Mouse (Mus musculus): Measurements from ENCODE around the gene Fam222b. TPM values are rescaled to one million over a fixed set of nuclear protein-coding genes. Genes with fewer than 3 reads are reported as not detected.

Gene Fam222b
- polyA plus RNA-seq, 2 experiments = 11.7 to 13.3 TPM

DNA sequence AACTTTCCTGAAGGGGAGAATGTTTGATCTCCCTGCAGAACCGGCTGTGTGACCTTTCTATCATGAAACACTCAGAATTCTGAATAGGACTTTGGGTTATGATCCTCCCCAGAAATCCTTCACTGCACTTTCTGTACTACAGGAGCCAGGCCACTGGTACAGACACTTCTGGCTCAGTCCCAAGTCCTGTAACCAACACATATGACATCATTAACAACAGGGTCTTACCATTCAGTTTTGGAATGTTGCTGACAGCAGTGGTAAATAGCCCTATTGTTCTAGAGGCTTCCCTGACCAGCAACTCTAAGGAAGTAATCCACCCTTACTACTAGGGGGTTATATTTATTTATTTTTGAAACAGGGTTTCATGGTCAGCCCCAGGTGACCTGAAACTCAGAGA is 98.7 kb downstream of the Fam222b start, which contains the start of gene Proca1:
Gene Proca1, plus strand, starts transcription at position 280 of the 400 bp plus-strand sequence.
- no peak within 1 kb of the TSS for H3K27ac ChIP-seq (replicated peaks; ENCODE audit: low read depth, low read length)
- WGBS = 85% methylated on average over 1 of the region's 1 CpGs
- H3K9me3 ChIP-seq (ENCODE audit: control insufficient read depth, low read length) = no peaks in the 10 kb centered on the region
- DNase-seq (ENCODE audit: low spot score) (no peak), ATAC-seq (ENCODE audit: low FRiP score, low read depth) (no peak)
- H3K27me3 ChIP-seq (ENCODE audit: control insufficient read depth, insufficient read depth, low read length) = no peaks in the 10 kb centered on the region
- peaks cover 34% of the 10 kb centered on the region for H3K36me3 ChIP-seq (ENCODE audit: control insufficient read depth, insufficient read depth, low read length)
- H3K4me3 ChIP-seq (replicated peaks; ENCODE audit: low read length) = peak within 1 kb of the TSS; percentile 47
- peak within 1 kb of the TSS; percentile 56 for H3K4me2 ChIP-seq (replicated peaks; ENCODE audit: low read depth, low read length, severe bottlenecking)
- peaks cover 14% of the 10 kb centered on the region for H3K4me1 ChIP-seq (ENCODE audit: control insufficient read depth, insufficient read depth, low read length)
- no peak within 1 kb of the TSS for H3K9ac ChIP-seq (ENCODE audit: low read depth, low read length, severe bottlenecking)
- no peak for TF ChIP-seq POLR2A (IDR thresholded peaks at IDR 0.05; ENCODE audit: borderline replicate concordance, extremely low read depth, insufficient read depth, insufficient read length)

DNA sequence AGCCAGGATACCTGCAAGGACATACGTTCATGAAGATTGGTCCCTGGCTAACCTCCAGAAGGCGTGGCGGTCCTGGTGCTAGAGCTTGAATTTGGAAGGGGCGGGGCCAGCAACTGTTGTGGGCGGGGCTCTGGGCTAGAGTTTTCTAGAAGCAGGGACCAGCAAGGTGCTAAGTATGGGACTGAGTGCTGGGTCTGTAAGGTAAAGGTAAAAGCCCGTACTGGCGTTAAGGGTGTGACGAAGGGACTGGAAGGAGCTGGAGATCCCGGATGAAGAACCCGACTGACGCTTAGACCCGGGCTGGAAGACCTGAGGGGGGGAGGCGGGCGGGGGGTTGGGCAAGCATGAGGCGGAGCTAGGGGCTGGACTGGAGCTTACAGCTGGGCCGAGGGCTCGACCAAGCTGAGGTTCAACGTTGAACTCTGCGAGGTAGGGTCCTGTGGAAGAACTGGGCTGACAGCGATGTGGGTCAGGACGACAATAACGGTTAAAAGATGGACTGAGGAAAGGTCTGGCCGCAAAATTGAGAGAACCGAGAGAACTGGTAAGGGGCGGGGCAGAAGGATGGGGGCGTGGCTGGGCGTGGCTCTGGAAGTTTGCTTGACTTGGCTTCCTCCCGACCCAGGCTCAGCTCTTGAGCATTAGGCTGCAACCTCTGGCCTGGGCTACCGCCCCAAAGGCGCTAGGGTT is 100.1 kb downstream of the Fam222b start:
- 0 out of 2 replicates have a peak overlapping the region, but pooled peaks have one; percentile 13 for H3K27ac ChIP-seq (replicated peaks; ENCODE audit: low read depth, low read length)
- peak; percentile 74 for ATAC-seq (ENCODE audit: low FRiP score, low read depth)
- TF ChIP-seq POLR2A (IDR thresholded peaks at IDR 0.05; ENCODE audit: borderline replicate concordance, extremely low read depth, insufficient read depth, insufficient read length) = no peak
- H3K4me2 ChIP-seq (replicated peaks; ENCODE audit: low read depth, low read length, severe bottlenecking) = peak overlapping the region; percentile 56
- peaks cover 34% of the 10 kb centered on the region for H3K36me3 ChIP-seq (ENCODE audit: control insufficient read depth, insufficient read depth, low read length)
- H3K9me3 ChIP-seq (ENCODE audit: control insufficient read depth, low read length) = no peaks in the 10 kb centered on the region
- H3K4me1 ChIP-seq (ENCODE audit: control insufficient read depth, insufficient read depth, low read length) = peaks cover 14% of the 10 kb centered on the region
- 4% methylated on average over 28 of the region's 30 CpGs for WGBS
- peak; percentile 83 for DNase-seq (ENCODE audit: low spot score)
- no peaks in the 10 kb centered on the region for H3K27me3 ChIP-seq (ENCODE audit: control insufficient read depth, insufficient read depth, low read length)
- peak overlapping the region; percentile 41 for H3K9ac ChIP-seq (ENCODE audit: low read depth, low read length, severe bottlenecking)
- peak overlapping the region; percentile 47 for H3K4me3 ChIP-seq (replicated peaks; ENCODE audit: low read length)

DNA sequence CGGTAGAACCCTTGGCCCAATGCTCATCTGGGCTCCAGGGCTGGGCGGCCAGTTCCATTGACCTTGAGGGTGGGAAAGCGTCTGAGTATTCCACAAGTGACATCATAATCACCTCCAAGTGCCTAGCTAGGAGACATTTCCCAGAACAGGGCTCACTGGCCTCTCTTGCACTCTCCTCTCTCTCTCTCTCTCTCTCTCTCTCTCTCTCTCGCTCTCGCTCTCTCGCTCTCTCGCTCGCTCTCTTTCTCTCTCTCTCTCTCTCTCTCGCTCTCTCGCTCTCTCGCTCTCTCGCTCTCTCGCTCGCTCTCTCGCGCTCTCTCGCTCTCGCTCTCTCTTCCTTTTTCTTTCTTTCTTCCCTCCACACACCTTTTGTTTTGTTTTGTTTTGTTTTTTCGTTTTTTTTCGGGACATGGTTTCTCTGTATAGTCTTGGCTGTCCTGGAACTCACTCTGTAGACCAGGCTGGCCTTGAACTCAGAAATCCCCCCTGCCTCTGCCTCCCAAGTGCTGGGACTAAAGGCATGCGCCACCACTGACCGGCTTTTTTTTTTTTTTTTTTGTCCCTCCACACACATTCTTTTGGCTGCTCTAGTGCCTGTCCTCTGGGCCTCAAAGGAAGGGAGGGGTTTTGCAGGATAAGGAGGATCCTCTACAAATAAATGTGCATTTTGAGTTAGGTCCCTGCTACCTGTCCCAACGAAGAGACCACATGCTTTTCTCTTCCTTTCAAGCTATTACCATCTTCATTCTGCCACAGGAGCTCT is 100.8 kb downstream of the Fam222b start:
- peak overlapping the region; percentile 41 for H3K9ac ChIP-seq (ENCODE audit: low read depth, low read length, severe bottlenecking)
- no peak for TF ChIP-seq POLR2A (IDR thresholded peaks at IDR 0.05; ENCODE audit: borderline replicate concordance, extremely low read depth, insufficient read depth, insufficient read length)
- no peaks in the 10 kb centered on the region for H3K9me3 ChIP-seq (ENCODE audit: control insufficient read depth, low read length)
- WGBS = 64% methylated on average over 23 of the region's 23 CpGs
- no peaks in the 10 kb centered on the region for H3K27me3 ChIP-seq (ENCODE audit: control insufficient read depth, insufficient read depth, low read length)
- peak overlapping the region; percentile 56 for H3K4me2 ChIP-seq (replicated peaks; ENCODE audit: low read depth, low read length, severe bottlenecking)
- no peak for DNase-seq (ENCODE audit: low spot score)
- H3K36me3 ChIP-seq (ENCODE audit: control insufficient read depth, insufficient read depth, low read length) = peaks cover 32% of the 10 kb centered on the region
- H3K4me3 ChIP-seq (replicated peaks; ENCODE audit: low read length) = peak overlapping the region; percentile 47
- H3K27ac ChIP-seq (replicated peaks; ENCODE audit: low read depth, low read length) = 0 out of 2 replicates have a peak overlapping the region, but pooled peaks have one; percentile 13
- peaks cover 7% of the 10 kb centered on the region for H3K4me1 ChIP-seq (ENCODE audit: control insufficient read depth, insufficient read depth, low read length)
- no peak for ATAC-seq (ENCODE audit: low FRiP score, low read depth)

DNA sequence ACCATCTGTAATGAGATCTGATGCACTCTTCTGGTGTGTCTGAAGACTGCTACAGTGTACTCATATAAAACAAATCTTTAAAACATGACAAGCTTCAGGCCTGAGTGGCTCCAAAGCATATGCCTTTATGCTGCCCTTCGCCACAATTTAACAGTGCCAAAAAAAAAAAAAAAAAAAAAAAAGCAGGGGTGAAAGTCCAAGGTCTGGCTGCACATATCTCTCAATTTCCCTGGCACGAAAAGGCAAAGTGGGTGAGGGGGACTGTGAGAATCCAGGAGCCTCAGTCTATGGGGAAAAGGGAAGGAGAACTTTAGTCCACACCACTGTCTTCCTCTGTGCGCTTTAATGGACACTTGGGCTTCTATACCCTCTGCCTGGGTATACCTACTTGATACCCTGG is 107.9 kb downstream of the Fam222b start:
- Histone ChIP-seq H3K4me2 (replicated peaks; ENCODE audit: low read depth, low read length, severe bottlenecking) (no peak overlapping the region), H3K4me1 (ENCODE audit: control insufficient read depth, insufficient read depth, low read length) (no peaks in the 10 kb centered on the region), H3K4me3 (replicated peaks; ENCODE audit: low read length) (no peak overlapping the region), H3K27ac (replicated peaks; ENCODE audit: low read depth, low read length) (no peak overlapping the region), H3K9me3 (ENCODE audit: control insufficient read depth, low read length) (no peaks in the 10 kb centered on the region), H3K27me3 (ENCODE audit: control insufficient read depth, insufficient read depth, low read length) (no peaks in the 10 kb centered on the region), H3K9ac (ENCODE audit: low read depth, low read length, severe bottlenecking) (no peak overlapping the region), H3K36me3 (ENCODE audit: control insufficient read depth, insufficient read depth, low read length) (peaks cover 34% of the 10 kb centered on the region)
- ATAC-seq (ENCODE audit: low FRiP score, low read depth) = no peak
- TF ChIP-seq POLR2A (IDR thresholded peaks at IDR 0.05; ENCODE audit: borderline replicate concordance, extremely low read depth, insufficient read depth, insufficient read length) = no peak
- DNase-seq (ENCODE audit: low spot score) = no peak
- 91% methylated on average over 3 of the region's 3 CpGs for WGBS

DNA sequence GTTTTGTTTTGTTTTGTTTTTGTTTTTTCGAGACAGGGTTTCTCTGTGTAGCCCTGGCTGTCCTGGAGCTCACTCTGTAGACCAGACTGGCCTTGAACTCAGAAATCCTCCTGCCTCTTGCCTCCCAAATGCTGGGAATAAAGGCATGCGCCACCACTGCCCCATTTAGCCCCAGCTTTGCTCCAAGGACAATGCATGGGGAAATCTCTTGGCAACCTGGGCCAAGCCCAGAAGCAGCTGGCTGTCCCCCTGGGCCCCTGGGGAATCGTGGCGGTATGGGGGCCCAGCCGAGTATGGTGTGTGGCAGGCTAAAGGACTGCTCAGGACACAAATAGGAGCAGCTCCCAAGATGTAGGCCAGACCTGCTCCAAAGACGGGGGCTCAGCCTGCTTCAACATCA is 109.8 kb downstream of the Fam222b start:
- no peak overlapping the region for H3K9ac ChIP-seq (ENCODE audit: low read depth, low read length, severe bottlenecking)
- DNase-seq (ENCODE audit: low spot score) (no peak), ATAC-seq (ENCODE audit: low FRiP score, low read depth) (no peak)
- no peak overlapping the region for H3K4me2 ChIP-seq (replicated peaks; ENCODE audit: low read depth, low read length, severe bottlenecking)
- WGBS = 84% methylated on average over 6 of the region's 6 CpGs
- H3K36me3 ChIP-seq (ENCODE audit: control insufficient read depth, insufficient read depth, low read length) = peaks cover 54% of the 10 kb centered on the region
- no peak for TF ChIP-seq POLR2A (IDR thresholded peaks at IDR 0.05; ENCODE audit: borderline replicate concordance, extremely low read depth, insufficient read depth, insufficient read length)
- no peaks in the 10 kb centered on the region for H3K4me1 ChIP-seq (ENCODE audit: control insufficient read depth, insufficient read depth, low read length)
- no peaks in the 10 kb centered on the region for H3K27me3 ChIP-seq (ENCODE audit: control insufficient read depth, insufficient read depth, low read length)
- no peak overlapping the region for H3K4me3 ChIP-seq (replicated peaks; ENCODE audit: low read length)
- H3K9me3 ChIP-seq (ENCODE audit: control insufficient read depth, low read length) = no peaks in the 10 kb centered on the region
- no peak overlapping the region for H3K27ac ChIP-seq (replicated peaks; ENCODE audit: low read depth, low read length)

Data from limb, embryonic 14.5 days (tissue).